Mouse (Mus musculus): Measurements from ENCODE around the gene Gsg1l. TPM values are rescaled to one million over a fixed set of nuclear protein-coding genes. Genes with fewer than 3 reads are reported as not detected.

Gene Gsg1l
- polyA plus RNA-seq, 1 experiment from 2014 or later: 10.5 TPM

GRCm38 (mm10) chr7:126062228-126062627, 20.0 kb downstream of the Gsg1l start:
- no peaks in the 10 kb centered on the region for H3K36me3 ChIP-seq (ENCODE audit: control insufficient read depth, insufficient read depth, low read length)
- H3K4me2 ChIP-seq (ENCODE audit: low read length): no peak overlapping the region
- no peak for ATAC-seq (ENCODE audit: insufficient number of reproducible peaks, insufficient read depth, low FRiP score, low read depth)
- no peaks in the 10 kb centered on the region; the same call in 1 of the 2 replicates for H3K27me3 ChIP-seq (ENCODE audit: control insufficient read depth, insufficient read depth, low read length)
- H3K27ac ChIP-seq (replicated peaks in 1 of 2; ENCODE audit: control insufficient read depth in 1 of 2, insufficient read depth in 1 of 2, low read depth in 2 of 2, low read length in 2 of 2): no peak overlapping the region
- H3K9ac ChIP-seq (ENCODE audit: low read length): no peak overlapping the region
- H3K4me3 ChIP-seq (ENCODE audit: control insufficient read depth in 1 of 2, insufficient read depth in 1 of 2, low read depth in 1 of 2, low read length in 2 of 2): no peak overlapping the region
- no peaks in the 10 kb centered on the region for H3K9me3 ChIP-seq (ENCODE audit: control insufficient read depth, low read length)
- H3K4me1 ChIP-seq (ENCODE audit: control insufficient read depth in 2 of 2, insufficient read depth in 2 of 2, low read length in 2 of 2): peaks cover 15 to 18% of the 10 kb centered on the region in 2 experiments
- WGBS: 83% methylated on average over 4 of the region's 4 CpGs

GRCm38 (mm10) chr7:126058918-126059317, 23.3 kb downstream of the Gsg1l start:
- Histone ChIP-seq H3K27ac (replicated peaks in 1 of 2; ENCODE audit: control insufficient read depth in 1 of 2, insufficient read depth in 1 of 2, low read depth in 2 of 2, low read length in 2 of 2) (0 out of 4 replicates have a peak overlapping the region, but pooled peaks of 1 of the 2 experiments have one; percentile 3), H3K4me2 (ENCODE audit: low read length) (no peak overlapping the region), H3K4me3 (ENCODE audit: control insufficient read depth in 1 of 2, insufficient read depth in 1 of 2, low read depth in 1 of 2, low read length in 2 of 2) (no peak overlapping the region), H3K9me3 (ENCODE audit: control insufficient read depth, low read length) (no peaks in the 10 kb centered on the region), H3K36me3 (ENCODE audit: control insufficient read depth, insufficient read depth, low read length) (no peaks in the 10 kb centered on the region), H3K4me1 (ENCODE audit: control insufficient read depth in 2 of 2, insufficient read depth in 2 of 2, low read length in 2 of 2) (peaks cover 12 to 16% of the 10 kb centered on the region in 2 experiments), H3K27me3 (ENCODE audit: control insufficient read depth, insufficient read depth, low read length) (peaks cover 10% of the 10 kb centered on the region; the same call in 1 of the 2 replicates), H3K9ac (ENCODE audit: low read length) (no peak overlapping the region; the same call in 1 of the 2 replicates)
- 70% methylated on average over 7 of the region's 7 CpGs for WGBS
- 0 out of 2 replicates have a peak, but pooled peaks have one; percentile 27 for ATAC-seq (ENCODE audit: insufficient number of reproducible peaks, insufficient read depth, low FRiP score, low read depth)

GRCm38 (mm10) chr7:126057332-126057914, 24.8 kb downstream of the Gsg1l start:
- Histone ChIP-seq H3K27me3 (ENCODE audit: control insufficient read depth, insufficient read depth, low read length) (peaks cover 10% of the 10 kb centered on the region; the same call in 1 of the 2 replicates), H3K4me3 (ENCODE audit: control insufficient read depth in 1 of 2, insufficient read depth in 1 of 2, low read depth in 1 of 2, low read length in 2 of 2) (no peak overlapping the region), H3K9ac (ENCODE audit: low read length) (no peak overlapping the region), H3K9me3 (ENCODE audit: control insufficient read depth, low read length) (no peaks in the 10 kb centered on the region), H3K36me3 (ENCODE audit: control insufficient read depth, insufficient read depth, low read length) (no peaks in the 10 kb centered on the region), H3K4me2 (ENCODE audit: low read length) (no peak overlapping the region), H3K4me1 (ENCODE audit: control insufficient read depth in 2 of 2, insufficient read depth in 2 of 2, low read length in 2 of 2) (peaks cover 20 to 21% of the 10 kb centered on the region in 2 experiments), H3K27ac (replicated peaks in 1 of 2; ENCODE audit: control insufficient read depth in 1 of 2, insufficient read depth in 1 of 2, low read depth in 2 of 2, low read length in 2 of 2) (no peak overlapping the region)
- WGBS: 42% methylated on average over 10 of the region's 10 CpGs
- no peak for ATAC-seq (ENCODE audit: insufficient number of reproducible peaks, insufficient read depth, low FRiP score, low read depth)

GRCm38 (mm10) chr7:126054574-126054973, 27.6 kb downstream of the Gsg1l start:
- Histone ChIP-seq H3K9me3 (ENCODE audit: control insufficient read depth, low read length) (no peaks in the 10 kb centered on the region), H3K4me1 (ENCODE audit: control insufficient read depth in 2 of 2, insufficient read depth in 2 of 2, low read length in 2 of 2) (peaks cover 22 to 24% of the 10 kb centered on the region in 2 experiments), H3K27me3 (ENCODE audit: control insufficient read depth, insufficient read depth, low read length) (peaks cover 10% of the 10 kb centered on the region; the same call in 1 of the 2 replicates), H3K27ac (replicated peaks in 1 of 2; ENCODE audit: control insufficient read depth in 1 of 2, insufficient read depth in 1 of 2, low read depth in 2 of 2, low read length in 2 of 2) (no peak overlapping the region), H3K9ac (ENCODE audit: low read length) (no peak overlapping the region), H3K36me3 (ENCODE audit: control insufficient read depth, insufficient read depth, low read length) (no peaks in the 10 kb centered on the region), H3K4me3 (ENCODE audit: control insufficient read depth in 1 of 2, insufficient read depth in 1 of 2, low read depth in 1 of 2, low read length in 2 of 2) (no peak overlapping the region), H3K4me2 (ENCODE audit: low read length) (no peak overlapping the region)
- 39% methylated on average over 6 of the region's 6 CpGs for WGBS
- ATAC-seq (ENCODE audit: insufficient number of reproducible peaks, insufficient read depth, low FRiP score, low read depth): no peak

GRCm38 (mm10) chr7:126053618-126054017, 28.6 kb downstream of the Gsg1l start:
- 76% methylated on average over 7 of the region's 7 CpGs for WGBS
- Histone ChIP-seq H3K27ac (replicated peaks in 1 of 2; ENCODE audit: control insufficient read depth in 1 of 2, insufficient read depth in 1 of 2, low read depth in 2 of 2, low read length in 2 of 2) (no peak overlapping the region), H3K4me1 (ENCODE audit: control insufficient read depth in 2 of 2, insufficient read depth in 2 of 2, low read length in 2 of 2) (peaks cover 14 to 18% of the 10 kb centered on the region in 2 experiments; a peak in 3 of 4 replicates), H3K4me2 (ENCODE audit: low read length) (no peak overlapping the region), H3K36me3 (ENCODE audit: control insufficient read depth, insufficient read depth, low read length) (no peaks in the 10 kb centered on the region), H3K27me3 (ENCODE audit: control insufficient read depth, insufficient read depth, low read length) (peaks cover 10% of the 10 kb centered on the region; the same call in 1 of the 2 replicates), H3K9ac (ENCODE audit: low read length) (no peak overlapping the region), H3K4me3 (ENCODE audit: control insufficient read depth in 1 of 2, insufficient read depth in 1 of 2, low read depth in 1 of 2, low read length in 2 of 2) (no peak overlapping the region), H3K9me3 (ENCODE audit: control insufficient read depth, low read length) (no peaks in the 10 kb centered on the region)
- no peak for ATAC-seq (ENCODE audit: insufficient number of reproducible peaks, insufficient read depth, low FRiP score, low read depth)

- H3K9ac ChIP-seq (ENCODE audit: low read length): no peak overlapping the region
- H3K36me3 ChIP-seq (ENCODE audit: control insufficient read depth, insufficient read depth, low read length): no peaks in the 10 kb centered on the region
- H3K27ac ChIP-seq (replicated peaks in 1 of 2; ENCODE audit: control insufficient read depth in 1 of 2, insufficient read depth in 1 of 2, low read depth in 2 of 2, low read length in 2 of 2): no peak overlapping the region
- no peak overlapping the region for H3K4me2 ChIP-seq (ENCODE audit: low read length)
- H3K9me3 ChIP-seq (ENCODE audit: control insufficient read depth, low read length): no peaks in the 10 kb centered on the region
- H3K4me1 ChIP-seq (ENCODE audit: control insufficient read depth in 2 of 2, insufficient read depth in 2 of 2, low read length in 2 of 2): peaks cover 14 to 18% of the 10 kb centered on the region in 2 experiments; a peak in 3 of 4 replicates
- no peak overlapping the region for H3K4me3 ChIP-seq (ENCODE audit: control insufficient read depth in 1 of 2, insufficient read depth in 1 of 2, low read depth in 1 of 2, low read length in 2 of 2)
- 58% methylated on average over 6 of the region's 6 CpGs for WGBS
- no peak for ATAC-seq (ENCODE audit: insufficient number of reproducible peaks, insufficient read depth, low FRiP score, low read depth)
- H3K27me3 ChIP-seq (ENCODE audit: control insufficient read depth, insufficient read depth, low read length): peaks cover 10% of the 10 kb centered on the region; the same call in 1 of the 2 replicates
These were observed 30.3 kb downstream of the Gsg1l start for GRCm38 (mm10) chr7:126051910-126052309.

GRCm38 (mm10) chr7:126045077-126045476, 37.1 kb downstream of the Gsg1l start:
- Histone ChIP-seq H3K9ac (ENCODE audit: low read length) (no peak overlapping the region), H3K36me3 (ENCODE audit: control insufficient read depth, insufficient read depth, low read length) (no peaks in the 10 kb centered on the region), H3K9me3 (ENCODE audit: control insufficient read depth, low read length) (no peaks in the 10 kb centered on the region), H3K27me3 (ENCODE audit: control insufficient read depth, insufficient read depth, low read length) (no peaks in the 10 kb centered on the region; the same call in 1 of the 2 replicates), H3K4me1 (ENCODE audit: control insufficient read depth in 2 of 2, insufficient read depth in 2 of 2, low read length in 2 of 2) (peaks cover 7 to 16% of the 10 kb centered on the region in 2 experiments; a peak in 2 of 4 replicates), H3K27ac (replicated peaks in 1 of 2; ENCODE audit: control insufficient read depth in 1 of 2, insufficient read depth in 1 of 2, low read depth in 2 of 2, low read length in 2 of 2) (no peak overlapping the region), H3K4me3 (ENCODE audit: control insufficient read depth in 1 of 2, insufficient read depth in 1 of 2, low read depth in 1 of 2, low read length in 2 of 2) (no peak overlapping the region), H3K4me2 (ENCODE audit: low read length) (no peak overlapping the region)
- WGBS: 84% methylated on average over 6 of the region's 6 CpGs
- no peak for ATAC-seq (ENCODE audit: insufficient number of reproducible peaks, insufficient read depth, low FRiP score, low read depth)

All from heart, embryonic 14.5 days (tissue).